12 mouse cellular contexts compared by ENCODE assay signal in genomic region chr12:71972619-71973266, GRCm38 (mm10).
DNase-seq lines count a peak whose midpoint lies in the region; ATAC-seq and TF ChIP-seq lines count a peak whose summit lies in the region.
"Had no signal": no experiment of that assay in that cellular context is flagged by ENCODE, and none has a peak within 500 bp of the region (broad histone marks: within the 10 kb centered on the region; RNA-seq: fewer than 3 reads in every experiment).

No protein-coding gene starts in this region.

- no peak overlapping the region for H3K4me3 ChIP-seq in heart, postnatal 0 days (ENCODE audit: low read depth, low read length)
- H3K4me3 ChIP-seq: erythroblast, embryonic 14.5 days; limb, embryonic 13.5 days had no signal

- no peak overlapping the region for H3K4me2 ChIP-seq in heart, postnatal 0 days (ENCODE audit: low read depth, low read length)
- H3K4me2 ChIP-seq: limb, embryonic 13.5 days had no signal

- peaks cover 59% of the 10 kb centered on the region for H3K36me3 ChIP-seq in heart, postnatal 0 days (replicated peaks; ENCODE audit: control insufficient read depth, insufficient read depth, low read length)

- TF ChIP-seq CTCF in heart, postnatal 0 days (IDR thresholded peaks at IDR 0.05; ENCODE audit: low read depth) = no peak

- 0 out of 2 replicates have a peak overlapping the region, but pooled peaks have one; percentile 3 for H3K9ac ChIP-seq in heart, postnatal 0 days (replicated peaks; ENCODE audit: low read depth, low read length)
- H3K9ac ChIP-seq: limb, embryonic 13.5 days had no signal

- peak overlapping the region; percentile 54 for H3K27ac ChIP-seq in heart, postnatal 0 days (ENCODE audit: low read depth)
- H3K27ac ChIP-seq: limb, embryonic 13.5 days had no signal

- peak; percentile 21; the same call in 1 of the 2 replicates for ATAC-seq in heart, postnatal 0 days (ENCODE audit: insufficient read depth, low read depth)

- H3K9me3 ChIP-seq in heart, postnatal 0 days (replicated peaks; ENCODE audit: control insufficient read depth, low read length) = no peaks in the 10 kb centered on the region
- H3K9me3 ChIP-seq: limb, embryonic 13.5 days had no signal

- 47% methylated on average over 12 of the region's 12 CpGs for WGBS in heart, postnatal 0 days

- peak; percentile 56 to 77 for DNase-seq in heart, adult 18-20 months
- no peak for DNase-seq in heart, postnatal 4 days
- peak; percentile 40 for DNase-seq in ovary, adult 18-20 months (ENCODE audit: low spot score)
- no peak for DNase-seq in ovary, postnatal 10 days (ENCODE audit: low spot score)
- peak; percentile 57 for DNase-seq in heart, postnatal 0 days (ENCODE audit: low spot score)
- DNase-seq in testis, postnatal 10 days (ENCODE audit: low spot score) = peak; percentile 57
- no peak for DNase-seq in frontal cortex, postnatal 25 days (ENCODE audit: low spot score in 2 of 2)
- no peak for DNase-seq in frontal cortex, postnatal 10 days (ENCODE audit: low spot score in 2 of 2)
- DNase-seq: thymus, adult 18-20 months had no signal

- no peak for TF ChIP-seq EP300 in heart, postnatal 0 days (IDR thresholded peaks at IDR 0.05; ENCODE audit: low read depth)

- H3K4me1 ChIP-seq in heart, postnatal 0 days (ENCODE audit: control insufficient read depth, insufficient read depth) = peaks cover 67% of the 10 kb centered on the region

- no peaks in the 10 kb centered on the region for H3K27me3 ChIP-seq in heart, postnatal 0 days (ENCODE audit: control insufficient read depth, insufficient read depth, low read length)
- H3K27me3 ChIP-seq: CH12.LX; limb, embryonic 13.5 days had no signal

Comparison
In these comparisons a context has a peak if more than half of its experiments do, and no peak if none do; other contexts are left out.
1. DNase-seq: peak in heart, adult 18-20 months (2 of 2), ovary, adult 18-20 months (single experiment), heart, postnatal 0 days (single experiment) and testis, postnatal 10 days (single experiment); none in heart, postnatal 4 days (single experiment), ovary, postnatal 10 days (single experiment), frontal cortex, postnatal 25 days (0 of 2) and frontal cortex, postnatal 10 days (0 of 2).